Mouse (Mus musculus): Measurements from ENCODE around the gene Sfi1. TPM values are rescaled to one million over a fixed set of nuclear protein-coding genes. Genes with fewer than 3 reads are reported as not detected.

Sfi1 gene
- 10 to 100 TPM; 47.7 to 47.8 TPM for total RNA-seq (2023)

DNA sequence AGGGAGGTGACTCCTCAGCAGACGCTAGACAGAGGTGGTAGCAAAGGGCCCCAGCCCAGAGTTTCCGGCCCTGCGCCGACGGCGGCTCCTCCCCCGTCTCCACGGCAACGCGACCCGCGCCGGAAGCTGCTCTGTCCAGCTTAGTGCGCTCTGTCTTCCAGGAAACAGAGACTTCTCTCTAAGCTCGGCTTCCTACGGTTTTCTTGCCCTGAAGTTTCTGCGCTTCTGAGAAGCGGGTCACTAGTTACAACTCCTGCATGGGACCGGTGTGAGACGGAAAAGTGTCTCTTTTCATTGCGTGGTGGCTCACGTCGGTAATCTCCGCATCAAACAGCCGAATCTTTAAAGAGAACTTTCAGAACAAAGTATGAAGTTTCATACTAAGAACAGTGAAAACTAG is at the start of gene Sfi1:
TSS of gene Sfi1 (minus strand) at position 101 of the 400 bp plus-strand sequence.

DNA sequence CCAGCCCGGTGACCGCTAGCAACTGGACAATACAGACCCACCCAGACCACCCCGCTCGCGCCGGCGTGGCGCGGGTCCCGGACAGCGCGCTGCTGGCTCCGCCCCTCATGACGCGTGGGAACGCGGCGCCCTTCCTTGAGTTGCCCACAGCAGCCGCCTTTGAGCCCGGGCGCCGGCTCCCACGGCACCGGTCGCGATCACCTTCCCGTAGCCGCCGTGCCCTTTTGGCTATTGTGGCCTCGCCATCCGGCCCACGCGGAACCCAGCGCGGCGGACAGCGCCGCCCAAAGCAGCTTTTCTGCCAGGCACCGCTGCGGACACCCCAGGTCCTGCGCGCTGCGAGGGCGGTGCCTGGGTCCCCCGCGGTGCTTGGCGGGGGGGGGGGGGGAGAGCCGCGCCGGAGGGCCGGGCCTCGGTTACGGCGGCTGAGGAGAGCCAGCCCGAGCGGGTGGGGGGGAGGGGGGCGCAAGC is 9.0 kb upstream of the Sfi1 start, which contains the start of gene Eif4enif1:
TSS of gene Eif4enif1 (plus strand) at position 162 of the 471 bp plus-strand sequence.

Other genes starting within 250 kb of the Sfi1 start
- 10 to 100 TPM; 70.5 to 72.6 TPM for gene Eif4enif1, start 8.9 kb upstream of the Sfi1 start, total RNA-seq (2023)
- 10 to 100 TPM; 40.9 to 47.8 TPM for gene Drg1, start 73.0 kb upstream of the Sfi1 start, total RNA-seq (2023)
- 10 to 100 TPM; 32.1 to 36.3 TPM for gene Patz1, start 95.4 kb upstream of the Sfi1 start, total RNA-seq (2023)
- gene Pik3ip1, start 136.9 kb upstream of the Sfi1 start, total RNA-seq (2023), result 10 to 100 TPM in 1 of 2 experiments, 1 to 10 TPM in 1; 9.0 to 14.7 TPM
- 10 to 100 TPM; 48.5 to 55.9 TPM for gene Limk2, start 215.7 kb upstream of the Sfi1 start, total RNA-seq (2023)